Mouse (Mus musculus): Measurements from ENCODE around the gene Fgd6.

- TF ChIP-seq POLR2A (IDR thresholded peaks at IDR 0.05; ENCODE audit: insufficient read depth, low read depth, low read length), result no peak
- no peak for TF ChIP-seq CTCF (IDR thresholded peaks at IDR 0.05; ENCODE audit: insufficient read depth, low read depth, low read length)
Measured at GRCm38 (mm10) chr10:94164104-94164845, 128.5 kb downstream of the Fgd6 start.
